Mouse (Mus musculus): ENCODE results near the gene Dmbx1. TPM values are rescaled to one million over a fixed set of nuclear protein-coding genes. Genes with fewer than 3 reads are reported as not detected.

The Dmbx1 gene
- polyA plus RNA-seq, 1 experiment = 0.02 TPM

DNA sequence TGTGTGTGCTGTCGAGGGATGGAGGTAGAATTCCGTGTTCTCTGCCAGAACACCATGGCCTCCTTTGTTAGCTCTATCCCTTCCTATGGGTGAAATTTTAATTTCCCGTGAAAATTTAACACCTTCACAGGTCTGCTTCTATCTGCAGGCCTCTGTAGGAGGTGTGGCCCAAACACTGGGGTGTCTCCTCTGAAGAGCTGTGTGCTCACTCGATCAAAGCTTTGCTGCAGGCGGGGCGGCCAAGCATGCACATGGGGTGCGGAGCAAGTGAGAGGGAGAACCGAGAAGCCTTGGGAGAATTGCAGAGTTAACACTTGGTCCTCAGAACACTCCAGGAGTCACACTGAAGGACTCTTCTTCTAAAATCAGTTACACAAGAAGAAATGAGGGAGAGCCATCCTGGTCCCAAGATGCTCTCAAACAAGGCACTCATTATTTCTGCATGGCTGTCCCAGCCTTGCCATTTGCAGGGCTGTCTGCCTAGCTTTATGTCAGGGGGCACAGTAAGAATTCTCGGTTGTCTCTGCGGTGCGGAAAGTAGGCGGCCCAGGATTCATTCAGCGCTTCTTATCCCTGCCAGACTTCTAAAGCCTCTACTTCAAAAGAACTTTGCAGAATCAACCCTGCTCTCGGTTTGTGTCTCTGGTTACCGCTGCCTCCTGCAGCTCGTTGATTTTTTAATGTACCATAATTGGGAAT is 70.1 kb downstream of the Dmbx1 start:
- no peaks in the 10 kb centered on the region for H3K27me3 ChIP-seq (ENCODE audit: control insufficient read depth, insufficient read depth, insufficient read length)
- H3K79me3 ChIP-seq (ENCODE audit: low read depth) = no peaks in the 10 kb centered on the region
- peaks cover 19% of the 10 kb centered on the region for H3K36me3 ChIP-seq (ENCODE audit: control insufficient read depth, insufficient read depth)
- TF ChIP-seq CTCF (IDR thresholded peaks at IDR 0.05; ENCODE audit: control insufficient read depth, insufficient read depth, insufficient read length) = no peak
- no peak for TF ChIP-seq MYOD1 (IDR thresholded peaks at IDR 0.05; ENCODE audit: control insufficient read depth, insufficient read length, low read depth)
- no peak for TF ChIP-seq MYOG (IDR thresholded peaks at IDR 0.05; ENCODE audit: control insufficient read depth, extremely low read depth, insufficient read length)
- no peak for TF ChIP-seq USF1 (IDR thresholded peaks at IDR 0.05; ENCODE audit: low read depth)
- TF ChIP-seq FOSL1 (IDR thresholded peaks at IDR 0.05; ENCODE audit: insufficient read depth, low read length, poor library complexity, severe bottlenecking) = no peak
- TF ChIP-seq CEBPB (IDR thresholded peaks at IDR 0.05; ENCODE audit: low read depth) = no peak
- no peak for TF ChIP-seq MAX (IDR thresholded peaks at IDR 0.05)
- H3K79me2 ChIP-seq (ENCODE audit: control insufficient read depth, insufficient read depth) = no peaks in the 10 kb centered on the region
- no peak overlapping the region for H3K4me3 ChIP-seq (ENCODE audit: insufficient read depth, poor library complexity, severe bottlenecking)
- H3ac ChIP-seq (ENCODE audit: control insufficient read depth, insufficient read length, low read depth) = no peak overlapping the region

Other genes with a start within 250 kb of the Dmbx1 start
- 12.6 TPM for gene Efcab14, start 202.2 kb downstream of the Dmbx1 start, polyA plus RNA-seq (2012; fragmentation: generic; extraction: Trizol)
- gene Tex38, start 158.9 kb downstream of the Dmbx1 start, polyA plus RNA-seq (2012; fragmentation: generic; extraction: Trizol) = not detected
- gene Atpaf1, start 155.1 kb downstream of the Dmbx1 start, polyA plus RNA-seq (2012; fragmentation: generic; extraction: Trizol) = 15.7 TPM
- gene Mob3c, start 111.8 kb downstream of the Dmbx1 start, polyA plus RNA-seq (2012; fragmentation: generic; extraction: Trizol) = 3.5 TPM
- 15.3 TPM for gene Mknk1, start 100.7 kb downstream of the Dmbx1 start, polyA plus RNA-seq (2012; fragmentation: generic; extraction: Trizol)
- gene Kncn, start 55.5 kb downstream of the Dmbx1 start, polyA plus RNA-seq (2012; fragmentation: generic; extraction: Trizol) = not detected
- not detected for gene 6430628N08Rik, start 49.3 kb downstream of the Dmbx1 start, polyA plus RNA-seq (2012; fragmentation: generic; extraction: Trizol)
- 0.06 TPM for gene Faah, start 78.0 kb upstream of the Dmbx1 start, polyA plus RNA-seq (2012; fragmentation: generic; extraction: Trizol)
- gene Nsun4, start 114.0 kb upstream of the Dmbx1 start, polyA plus RNA-seq (2012; fragmentation: generic; extraction: Trizol) = 12.0 TPM
- gene Uqcrh, start 135.1 kb upstream of the Dmbx1 start, polyA plus RNA-seq (2012; fragmentation: generic; extraction: Trizol) = 769 TPM
- gene Lrrc41, start 135.3 kb upstream of the Dmbx1 start, polyA plus RNA-seq (2012; fragmentation: generic; extraction: Trizol) = 42.6 TPM
- gene Rad54l, start 183.8 kb upstream of the Dmbx1 start, polyA plus RNA-seq (2012; fragmentation: generic; extraction: Trizol) = 11.5 TPM
- 60.4 TPM for gene Pomgnt1, start 183.9 kb upstream of the Dmbx1 start, polyA plus RNA-seq (2012; fragmentation: generic; extraction: Trizol)
- 1.4 TPM for gene Lurap1, start 211.4 kb upstream of the Dmbx1 start, polyA plus RNA-seq (2012; fragmentation: generic; extraction: Trizol)
- 0.02 TPM for gene Tspan1, start 227.7 kb upstream of the Dmbx1 start, polyA plus RNA-seq (2012; fragmentation: generic; extraction: Trizol)
- not detected for gene 1700042G07Rik, start 233.4 kb upstream of the Dmbx1 start, polyA plus RNA-seq (2012; fragmentation: generic; extraction: Trizol)
- gene Gm49337, start 233.5 kb upstream of the Dmbx1 start, polyA plus RNA-seq (2012; fragmentation: generic; extraction: Trizol) = not detected

All from C2C12 (cell line).